Mouse (Mus musculus) embryonic stem cell, embryonic (primary cell): Measurements from ENCODE around the gene Tmcc1.

Experiments used
- CTCF ChIA-PET, 4 experiments: fragments of 300-600 bp in 2 of 4; fragments of 350-600 bp in 2 of 4; sonication (Branson Sonifier 250); formaldehyde crosslinking; loops; one replicate each; lab custom pipeline; 2022; ENCODE audit warnings: inconsistent platforms in 2 of 4; lab: Charles Lee
- POLR2A ChIA-PET, 4 experiments: fragments of 300-600 bp in 2 of 4; fragments of 350-600 bp in 2 of 4; sonication (Branson Sonifier 250); formaldehyde crosslinking; loops; one replicate each; lab custom pipeline; 2022; ENCODE audit warnings: antibody characterized with exemption in 4 of 4, inconsistent platforms in 1 of 4; lab: Charles Lee

Tmcc1 gene

DNA sequence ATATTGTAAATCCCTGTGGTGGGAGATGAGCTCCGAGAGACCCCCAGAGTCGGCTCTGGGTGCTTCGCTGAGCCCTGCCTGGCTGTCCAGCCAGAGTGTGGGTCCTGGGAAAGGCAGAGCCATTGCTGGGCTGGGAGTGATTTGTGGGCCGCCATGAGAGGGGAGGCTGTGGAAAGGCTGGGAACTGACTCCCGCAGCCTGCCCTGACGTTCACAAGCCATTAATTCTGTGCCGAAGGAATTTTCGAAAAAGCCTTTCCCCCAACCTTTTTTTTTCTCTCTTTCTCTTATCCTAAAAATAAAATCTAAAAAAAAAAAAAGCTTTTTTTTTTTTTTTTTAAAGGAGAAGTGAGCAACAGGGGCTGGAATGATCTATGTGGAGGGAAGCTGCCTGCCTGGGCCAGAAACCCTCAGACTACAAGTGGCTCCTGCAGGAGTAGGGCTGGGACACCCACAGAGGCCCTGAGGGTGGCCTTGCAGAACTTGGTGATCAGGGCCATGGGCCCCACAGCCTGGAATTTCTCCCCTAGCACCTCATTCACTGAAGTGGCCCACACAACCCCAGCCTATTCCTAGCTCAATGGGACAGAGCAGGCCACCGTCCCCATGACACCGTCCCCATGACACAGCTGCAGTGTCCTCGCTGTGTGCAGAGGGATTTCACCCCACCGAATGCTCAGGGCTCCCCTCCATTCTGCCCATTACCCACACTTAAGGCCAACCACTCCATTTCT, 209.8 kb downstream of the Tmcc1 start:
- POLR2A ChIA-PET: interaction anchor here in 3 of 4 experiments (0.6 to 1.4 kb wide), 5 partner anchors 14 to 211 kb away, joined by 3 to 4 read pairs (median 3); no protein-coding TSS in a partner anchor
- CTCF ChIA-PET: interaction anchor here (0.6 to 4.4 kb wide), 8 partner anchors 12 to 544 kb away, joined by 3 to 14 read pairs (median 4); no protein-coding TSS in a partner anchor

DNA sequence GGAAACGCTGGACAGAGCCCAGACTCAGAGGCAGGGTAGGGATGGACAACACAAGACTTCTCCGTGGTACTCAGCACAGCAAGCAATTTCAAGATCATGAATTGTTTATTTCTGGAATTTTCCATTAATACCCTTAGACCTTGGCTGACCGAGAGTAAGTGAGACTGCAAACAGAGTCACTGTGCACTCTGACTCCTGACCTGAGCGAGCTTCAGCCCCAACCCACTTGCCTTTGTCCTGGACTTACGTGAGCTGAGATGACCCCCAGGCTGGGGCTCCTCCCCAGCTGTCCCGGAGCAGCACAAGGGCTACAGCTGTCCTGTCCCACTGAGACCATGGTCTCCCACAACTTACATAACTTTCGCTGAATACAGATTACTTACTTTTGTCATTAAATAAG, 210.4 kb downstream of the Tmcc1 start:
- POLR2A ChIA-PET: interaction anchor here in 1 of 4 experiments (0.6 kb wide), 1 partner anchor 18 kb away, joined by 4 read pairs; no protein-coding TSS in a partner anchor
- CTCF ChIA-PET: interaction anchor here (0.6 to 4.4 kb wide), 6 partner anchors 13 to 92 kb away, joined by 3 to 14 read pairs (median 4); no protein-coding TSS in a partner anchor

DNA sequence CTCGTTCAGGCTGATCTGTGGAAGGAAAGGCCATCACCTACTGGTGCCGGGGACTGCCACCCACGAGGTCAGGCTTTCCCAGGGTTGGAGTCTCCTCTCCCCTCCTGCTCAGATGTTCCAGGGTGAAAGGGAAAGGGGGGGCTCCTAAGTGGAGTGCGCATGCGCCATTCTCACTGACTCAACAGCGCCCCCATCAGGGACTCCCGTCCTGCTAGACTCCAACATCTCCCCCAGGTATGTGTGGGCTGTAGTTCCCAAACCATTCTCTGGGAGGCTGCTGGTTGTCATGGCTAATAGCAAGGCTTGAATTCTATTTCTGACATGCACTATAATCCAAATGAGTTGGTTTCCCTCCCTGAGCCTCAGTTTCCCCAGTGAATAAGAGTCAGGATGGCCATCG, 214.7 kb downstream of the Tmcc1 start:
- POLR2A ChIA-PET: no interaction called here
- CTCF ChIA-PET: no interaction called here

DNA sequence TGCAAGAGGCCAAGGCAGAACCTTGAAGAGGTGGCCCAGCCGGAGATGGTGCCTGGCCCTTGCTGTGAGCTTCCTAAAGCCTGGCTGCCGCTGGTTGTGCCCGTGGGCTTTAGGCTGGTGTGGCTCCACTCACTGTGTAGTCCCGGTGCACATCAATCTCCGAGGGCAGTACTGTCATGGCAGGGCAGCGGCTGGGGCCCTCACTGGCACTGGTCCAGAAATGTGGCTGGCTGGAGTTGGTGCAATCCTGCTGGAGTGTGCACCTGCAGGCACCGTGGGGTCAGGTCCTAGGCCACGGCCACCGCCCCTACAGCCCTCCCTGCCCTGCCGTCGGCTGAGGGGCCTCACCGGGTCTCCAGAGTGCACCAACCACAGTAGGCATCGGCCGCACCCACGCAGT, 215.5 kb downstream of the Tmcc1 start:
- ChIA-PET CTCF (interaction anchor here in 1 of 4 experiments (1.8 kb wide), 1 partner anchor 15 kb away, joined by 7 read pairs; no protein-coding TSS in a partner anchor), POLR2A (interaction anchor here in 1 of 4 experiments (0.5 kb wide), 1 partner anchor 360 kb away, joined by 3 read pairs; no protein-coding TSS in a partner anchor)

DNA sequence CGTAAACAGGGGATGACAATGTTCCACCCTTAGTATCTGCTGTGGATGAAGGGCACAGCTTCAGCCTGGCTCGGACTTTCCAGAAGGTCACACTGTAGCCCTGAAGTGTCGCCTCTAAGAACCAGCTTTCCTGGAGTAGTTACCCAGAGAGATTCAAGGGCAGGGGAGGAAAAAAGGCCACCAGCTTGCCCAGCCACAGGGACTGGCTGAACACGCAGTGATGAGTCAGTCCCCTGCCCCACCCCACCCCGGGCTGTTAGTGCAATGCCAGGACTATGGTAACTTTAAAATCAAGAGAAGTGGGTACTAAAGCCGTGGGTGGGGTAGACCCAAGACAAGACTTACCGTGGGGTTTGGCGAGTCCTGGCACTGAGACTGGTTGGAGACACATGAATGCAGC, 217.7 kb downstream of the Tmcc1 start:
- ChIA-PET POLR2A (no interaction called here), CTCF (interaction anchor here in 1 of 4 experiments (1.0 kb wide), 1 partner anchor 14 kb away, joined by 4 read pairs; no protein-coding TSS in a partner anchor)

DNA sequence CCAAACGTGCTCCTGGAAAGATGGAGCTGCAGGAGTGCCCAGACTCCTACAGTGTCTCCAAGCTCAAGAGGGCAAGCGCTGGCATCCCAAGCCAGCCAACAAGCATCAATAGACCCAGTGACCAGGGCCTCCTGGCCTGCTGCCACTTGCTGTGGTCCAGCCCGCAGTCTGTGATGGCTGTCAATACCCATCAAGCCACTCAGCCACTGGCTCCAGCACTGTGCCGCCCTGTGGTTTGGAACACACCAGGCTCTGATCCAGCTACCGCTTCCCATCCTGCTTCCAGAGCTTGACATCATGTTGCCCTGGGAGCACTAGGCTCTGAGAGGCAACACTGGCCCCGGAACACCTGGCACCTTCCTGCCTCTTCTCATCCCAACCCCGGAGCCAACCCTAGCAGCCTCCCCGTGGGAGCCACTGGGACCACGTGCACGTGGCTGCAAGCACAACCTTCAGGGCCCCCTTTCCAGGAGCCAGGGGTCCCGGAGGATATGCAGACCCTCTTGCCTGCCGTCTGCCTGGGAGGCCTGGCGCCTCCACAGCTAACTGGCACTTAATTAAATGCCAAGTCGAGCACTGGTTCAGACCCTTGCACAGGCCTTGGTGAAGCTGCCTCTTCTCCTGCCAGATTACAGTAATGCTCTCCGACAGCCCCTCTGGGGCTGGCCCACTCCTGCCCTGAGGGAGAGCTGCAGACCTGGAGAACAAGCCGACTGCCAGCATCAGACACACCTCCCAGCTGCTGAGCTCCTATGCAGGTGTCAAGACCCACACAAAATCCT, 219.2 kb downstream of the Tmcc1 start:
- ChIA-PET CTCF (interaction anchor here in 3 of 4 experiments (0.8 to 1.5 kb wide), 4 partner anchors 12 to 35 kb away, joined by 3 to 8 read pairs (median 4); no protein-coding TSS in a partner anchor), POLR2A (interaction anchor here in 2 of 4 experiments (0.7 to 1.4 kb wide), 4 partner anchors 10 to 28 kb away, joined by 3 to 4 read pairs (median 3); no protein-coding TSS in a partner anchor)

DNA sequence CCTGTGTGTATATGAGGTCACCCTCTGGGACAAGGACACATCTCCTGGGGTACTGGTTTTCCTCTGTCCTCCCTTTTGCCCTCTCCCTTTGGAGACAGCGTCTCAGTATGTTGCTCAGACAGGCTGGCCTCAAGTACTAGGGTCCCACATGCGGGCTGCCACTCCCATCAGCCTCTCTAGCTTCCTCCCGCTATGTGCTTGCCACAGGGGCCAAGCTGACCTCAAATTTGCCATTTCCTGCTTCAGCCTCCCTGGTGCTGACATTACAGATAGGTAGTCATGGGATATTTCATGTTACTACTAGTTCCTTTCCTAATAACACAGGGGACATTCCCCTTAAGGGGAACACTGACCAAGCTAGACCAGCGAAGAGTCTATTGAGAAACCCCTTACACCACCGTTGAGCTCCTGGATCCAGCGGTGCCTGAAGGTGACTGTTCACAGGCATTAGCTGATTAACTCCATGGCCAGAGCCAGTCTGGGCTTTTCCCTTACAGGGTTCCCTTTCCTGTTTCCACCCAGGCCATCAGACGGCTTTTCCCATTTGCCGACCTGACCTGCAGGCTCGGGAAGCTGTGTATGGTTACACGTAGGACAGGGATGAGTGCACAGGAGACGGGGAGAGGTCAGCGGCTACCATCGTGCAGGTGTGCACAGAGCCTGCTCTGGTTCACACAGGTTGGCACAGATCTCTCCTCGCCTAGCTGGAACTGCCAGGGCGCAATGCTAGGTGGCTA, 220.0 kb downstream of the Tmcc1 start:
- CTCF ChIA-PET: interaction anchor here in 3 of 4 experiments (1.0 to 1.5 kb wide), 3 partner anchors 11 to 12 kb away, joined by 3 to 8 read pairs (median 4); no protein-coding TSS in a partner anchor
- POLR2A ChIA-PET: interaction anchor here in 1 of 4 experiments (1.1 to 1.4 kb wide), 2 partner anchors 14 to 15 kb away, joined by 3 to 4 read pairs; no protein-coding TSS in a partner anchor

DNA sequence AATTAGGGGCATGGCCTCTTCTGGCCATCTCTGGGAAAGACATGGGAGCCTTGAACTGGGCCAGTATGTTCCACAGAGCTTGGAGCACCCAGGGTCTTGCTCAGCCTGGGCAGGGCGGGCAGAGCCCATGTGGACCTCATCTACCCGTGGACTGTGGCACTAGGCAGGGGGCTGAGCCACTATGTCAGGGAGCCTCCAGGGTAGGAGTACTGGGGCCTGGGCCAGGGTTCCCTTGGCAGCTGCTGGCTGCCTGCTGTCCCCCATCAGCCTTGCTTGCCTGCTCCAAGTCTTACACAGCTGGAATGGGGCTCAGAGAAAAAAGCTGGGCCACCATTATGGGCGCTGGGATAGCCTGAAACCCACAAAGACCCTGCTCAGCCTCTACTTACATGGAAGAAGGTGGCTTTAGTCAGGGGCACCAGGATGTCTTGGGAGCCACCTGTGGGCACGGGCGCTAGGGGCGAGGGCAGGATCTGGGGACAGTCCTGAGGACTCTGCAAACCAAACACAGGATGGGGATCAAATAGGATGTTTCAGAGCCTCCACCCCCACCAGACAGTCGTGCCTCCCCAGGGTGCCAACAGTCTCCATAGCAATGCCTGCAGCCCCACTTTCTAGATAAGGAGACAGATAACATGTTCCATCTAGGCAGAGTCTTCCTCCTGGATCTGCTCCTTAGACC, 221.1 kb downstream of the Tmcc1 start:
- ChIA-PET POLR2A (no interaction called here), CTCF (interaction anchor here in 1 of 4 experiments (1.3 kb wide), 1 partner anchor 10 kb away, joined by 4 read pairs; no protein-coding TSS in a partner anchor)

DNA sequence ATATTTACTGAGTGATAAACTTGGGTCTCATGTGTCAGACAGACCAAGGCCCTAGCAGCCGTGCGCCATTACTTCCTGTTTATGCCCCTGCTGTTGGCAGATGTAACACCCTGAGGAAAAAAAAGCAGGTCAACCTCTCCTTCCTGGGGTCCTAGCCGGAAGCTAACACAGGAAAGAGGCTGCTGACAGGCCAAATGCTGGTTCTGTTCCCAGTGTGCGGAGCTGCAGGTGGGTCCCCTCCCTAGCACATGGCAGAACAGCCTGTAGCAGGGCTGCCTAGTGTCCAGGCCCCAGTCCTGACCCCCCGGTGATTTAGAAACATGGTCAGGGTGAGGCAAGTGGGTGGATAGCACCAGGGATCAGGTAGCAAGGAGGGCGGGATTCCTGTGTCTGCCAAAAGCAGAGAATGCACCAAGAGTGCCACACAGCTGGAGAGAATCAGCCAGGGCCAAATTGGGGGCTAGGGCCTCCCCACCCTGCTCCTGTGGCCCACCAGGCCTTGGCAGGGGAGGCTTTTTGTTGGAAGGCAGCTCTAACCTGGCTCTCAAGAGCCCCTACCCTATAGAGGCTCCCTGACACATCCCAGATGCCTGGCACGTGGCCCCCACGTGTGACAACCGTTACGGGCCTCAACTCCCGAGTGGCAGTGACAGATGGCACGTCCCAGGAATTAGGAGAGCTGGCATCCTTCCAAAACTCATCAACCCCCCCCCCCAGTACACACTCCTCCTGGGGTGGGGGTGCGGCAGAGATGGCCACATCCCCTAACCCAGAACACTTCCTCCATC, 221.8 kb downstream of the Tmcc1 start:
- ChIA-PET POLR2A (interaction anchor here in 1 of 4 experiments (0.6 kb wide), 1 partner anchor 450 kb away, joined by 3 read pairs; no protein-coding TSS in a partner anchor), CTCF (interaction anchor here in 2 of 4 experiments (0.7 to 1.3 kb wide), 2 partner anchors 9 kb away, joined by 3 to 4 read pairs; no protein-coding TSS in a partner anchor)

DNA sequence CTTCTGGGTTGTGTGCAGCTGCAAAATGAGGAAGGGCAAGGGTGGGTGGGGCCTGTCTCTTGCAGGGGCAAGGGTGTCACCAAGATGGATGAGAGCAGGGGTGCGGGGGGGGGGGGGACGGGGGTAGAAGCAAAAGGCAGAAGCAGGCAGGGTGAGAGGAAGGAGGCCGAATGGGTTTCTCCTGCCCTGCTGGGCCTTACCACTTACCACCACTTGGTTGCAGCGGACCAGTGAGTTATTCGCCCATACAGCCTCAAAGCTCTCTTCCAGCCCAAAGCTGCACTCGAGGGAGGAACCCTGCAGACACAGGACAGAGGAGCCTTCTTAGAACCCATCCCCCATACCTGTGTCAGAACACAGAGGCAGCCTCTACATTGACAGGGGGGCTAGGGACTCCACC, 223.3 kb downstream of the Tmcc1 start:
- CTCF ChIA-PET: no interaction called here
- POLR2A ChIA-PET: no interaction called here

DNA sequence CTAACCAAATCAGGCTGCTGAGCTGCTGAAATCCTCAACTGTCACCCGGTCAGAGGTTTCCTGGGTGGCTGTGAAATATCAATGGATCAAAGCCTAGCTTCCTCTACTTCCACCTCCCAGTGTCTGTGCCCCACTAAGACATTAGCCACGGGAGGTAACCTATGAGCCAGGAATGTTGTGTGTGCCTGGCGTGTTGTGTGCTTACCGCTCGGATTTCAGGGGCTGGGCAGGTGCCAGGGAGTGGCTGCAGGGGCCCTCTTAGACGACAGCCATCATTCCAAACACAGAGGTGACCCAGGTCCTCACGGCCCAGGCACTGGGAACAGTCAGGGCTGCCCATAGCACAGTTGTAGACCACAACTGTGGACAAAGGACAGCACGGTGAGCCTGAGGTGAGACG, 224.2 kb downstream of the Tmcc1 start:
- POLR2A ChIA-PET: no interaction called here
- CTCF ChIA-PET: interaction anchor here in 1 of 4 experiments (0.6 kb wide), 1 partner anchor 45 kb away, joined by 4 read pairs; no protein-coding TSS in a partner anchor

DNA sequence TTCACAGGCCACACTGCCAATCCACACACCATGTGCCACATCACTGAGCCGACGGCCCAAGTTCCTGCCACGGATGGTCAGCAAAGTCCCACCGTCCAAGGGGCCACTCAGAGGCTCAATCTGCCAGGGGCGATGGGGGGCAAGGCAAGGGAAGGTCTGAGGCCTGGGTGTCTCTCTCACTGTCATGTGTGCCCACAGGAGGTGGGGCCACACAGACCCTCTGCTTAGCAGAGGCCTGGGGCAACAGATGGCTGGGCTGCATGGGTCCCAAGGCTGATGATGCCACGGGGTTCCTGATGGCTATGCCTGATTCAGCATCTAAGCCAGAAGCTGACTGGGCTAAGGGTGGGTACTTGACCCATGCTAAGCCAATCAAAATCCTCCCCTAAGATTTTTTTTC, 224.6 kb downstream of the Tmcc1 start:
- ChIA-PET POLR2A (no interaction called here), CTCF (interaction anchor here in 1 of 4 experiments (0.6 kb wide), 1 partner anchor 45 kb away, joined by 4 read pairs; no protein-coding TSS in a partner anchor)
